Mouse (Mus musculus) adrenal gland, postnatal 25 days (tissue): ENCODE data around the gene Mfsd4b1. TPM values are rescaled to one million over a fixed set of nuclear protein-coding genes. Genes with fewer than 3 reads are reported as not detected.

Experiments used
- DNase-seq: peaks from one replicate; pipeline ENCODE4 v3.0.0; 2021; ENCODE audit warnings: mixed read lengths
- long read RNA-seq: library from polyadenylated mRNA; stranded (forward); transcript quantifications from one replicate; pipeline ENCODE4 v2.0.0, GENCODE M21; 2021
- total RNA-seq: library from RNA; stranded (reverse); gene quantifications from 2 replicates; pipeline ENCODE4 v1.2.3, GENCODE M21; 2021

Gene Mfsd4b1
- total RNA-seq = 2.8 TPM in 2 replicates
- long read RNA-seq, transcript Mfsd4b1-201 (4 exons, 2,677 nt) = major isoform, 37 of 45 reads
- long read RNA-seq, partial matches to known transcripts = 1 of 45 reads
- long read RNA-seq, other reads (novel, unspliced or antisense) = 7 of 45 reads

DNA sequence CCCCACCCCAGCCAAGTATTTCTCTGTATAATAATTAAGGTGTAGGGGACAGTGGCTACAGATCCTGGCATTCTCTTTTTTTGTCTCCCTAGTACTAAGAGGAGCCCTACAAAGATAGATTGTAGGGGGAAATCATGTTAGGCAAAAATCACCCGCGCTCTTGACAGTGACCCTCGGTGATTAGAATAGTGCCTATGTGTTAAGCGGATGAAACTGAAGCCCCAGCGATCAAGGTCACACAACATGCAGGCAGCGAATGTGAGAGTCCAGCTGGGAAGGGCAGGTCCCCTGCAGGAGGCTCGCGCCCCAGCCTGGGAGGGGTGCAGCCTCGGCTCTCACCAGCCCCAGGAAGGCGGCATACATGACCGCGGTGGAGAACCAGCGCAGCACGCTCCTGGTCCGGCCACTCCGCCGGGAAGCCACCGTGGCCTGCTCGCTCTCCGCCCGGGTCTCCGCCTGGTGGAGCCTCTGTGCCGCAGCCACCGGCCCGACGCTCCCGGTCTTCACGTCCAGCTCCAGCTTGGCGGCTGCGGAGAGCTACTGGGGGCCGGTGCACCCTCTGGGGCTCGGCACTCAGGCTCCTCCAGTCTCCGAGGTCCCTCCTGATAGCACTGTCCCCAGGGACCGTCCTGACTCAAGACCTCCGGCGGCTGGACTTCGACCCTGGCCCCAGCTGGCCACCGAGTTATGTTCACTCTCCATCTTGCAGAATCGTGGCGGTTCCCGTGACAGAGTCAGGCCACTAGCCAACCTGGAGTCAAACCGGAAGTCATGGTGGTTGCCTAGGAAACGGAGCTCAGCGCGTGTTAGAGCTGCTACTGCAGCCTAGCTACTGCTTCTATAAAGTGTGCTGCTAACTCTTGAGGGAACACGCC is at the start of gene Mfsd4b1:
Gene Mfsd4b1, minus strand, starts transcription at position 715 of the 875 bp plus-strand sequence.
- DNase-seq = peak; percentile 79

GRCm38 (mm10) chr10:40073608-40074007 is 48.5 kb upstream of the Mfsd4b1 start:
- no peak for DNase-seq

DNA sequence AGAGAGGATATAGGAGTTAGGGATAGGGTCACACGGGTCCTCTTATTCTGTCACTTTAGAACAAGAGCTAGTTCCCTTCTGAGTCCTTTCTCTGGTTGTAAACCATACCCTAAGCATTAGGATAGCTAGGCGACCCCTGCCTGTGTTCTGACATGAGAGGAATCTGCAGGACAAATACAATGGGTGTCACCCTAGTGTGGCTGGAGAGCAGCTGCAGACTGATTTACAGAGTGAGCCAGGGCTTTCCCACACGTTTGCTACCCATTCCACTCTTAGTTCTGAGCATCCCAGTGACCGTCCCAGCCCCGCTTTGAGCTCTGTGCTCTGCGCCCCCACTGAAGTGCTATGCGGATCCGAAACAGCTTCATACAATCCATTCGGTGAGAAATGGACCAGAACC is 45.6 kb upstream of the Mfsd4b1 start:
- DNase-seq = no peak

GRCm38 (mm10) chr10:40069270-40069669 is 44.2 kb upstream of the Mfsd4b1 start:
- no peak for DNase-seq

DNA sequence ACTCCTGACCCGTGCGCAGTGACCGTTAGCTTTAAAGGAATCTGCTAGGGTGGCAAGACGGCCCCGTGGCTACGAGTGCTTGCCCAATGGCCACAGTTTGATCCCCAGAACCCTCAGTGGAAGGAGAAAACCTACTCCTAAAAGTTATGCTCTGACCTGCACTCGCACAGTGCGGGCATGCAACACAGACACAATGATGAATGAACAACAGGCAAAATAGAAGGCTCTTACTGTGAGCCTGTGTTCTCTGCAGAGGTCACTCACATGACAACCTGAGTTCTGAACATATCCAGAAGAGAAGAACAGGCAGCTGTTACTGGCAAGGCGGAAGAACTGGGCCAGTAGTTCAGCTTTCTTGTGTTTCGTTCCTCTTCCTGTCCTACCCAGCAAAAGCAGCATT is 43.5 kb upstream of the Mfsd4b1 start:
- no peak for DNase-seq

- DNase-seq = no peak
Measured at GRCm38 (mm10) chr10:40067529-40067928, 42.5 kb upstream of the Mfsd4b1 start.

DNA sequence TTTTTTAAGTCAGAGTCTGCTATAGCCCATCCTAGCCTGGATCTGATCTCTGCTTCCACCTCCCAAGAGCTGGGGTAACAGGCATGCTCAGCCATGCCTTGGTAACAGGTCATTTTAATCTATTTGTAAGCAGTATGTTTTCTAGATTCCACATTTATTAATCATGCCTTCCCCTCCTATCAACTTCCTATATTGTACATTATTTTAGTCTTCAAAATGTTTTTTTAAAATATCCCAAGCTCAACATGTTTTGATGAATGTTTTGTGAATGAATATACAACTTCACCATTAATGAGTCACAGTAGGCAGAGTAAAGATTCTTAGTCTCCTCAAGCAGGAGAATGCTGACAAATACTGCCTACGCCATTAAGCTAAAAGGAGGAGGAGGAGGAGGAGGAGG is 42.0 kb upstream of the Mfsd4b1 start:
- no peak for DNase-seq

DNA sequence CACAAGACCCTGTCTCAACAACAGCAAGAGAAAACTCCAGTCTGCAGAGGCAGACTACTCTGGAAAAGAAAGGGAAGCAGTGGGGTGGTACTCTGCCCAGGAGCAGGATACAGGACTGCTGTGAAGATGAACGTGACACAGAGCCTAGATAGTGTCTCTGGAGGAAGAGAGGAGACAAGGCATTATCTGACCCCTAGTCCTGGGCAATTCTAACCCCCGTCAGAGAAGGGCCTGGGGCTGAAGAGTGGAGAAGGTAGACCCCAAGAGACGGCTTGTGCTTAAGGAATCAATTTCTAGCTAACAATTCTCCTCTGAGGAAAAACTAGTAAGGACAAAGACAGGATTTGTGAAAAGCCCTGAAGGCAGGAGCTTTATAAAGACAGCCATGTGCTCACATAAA is 40.3 kb upstream of the Mfsd4b1 start:
- DNase-seq = no peak

GRCm38 (mm10) chr10:40063291-40063890 is 38.3 kb upstream of the Mfsd4b1 start:
- DNase-seq = peak; percentile 32

DNA sequence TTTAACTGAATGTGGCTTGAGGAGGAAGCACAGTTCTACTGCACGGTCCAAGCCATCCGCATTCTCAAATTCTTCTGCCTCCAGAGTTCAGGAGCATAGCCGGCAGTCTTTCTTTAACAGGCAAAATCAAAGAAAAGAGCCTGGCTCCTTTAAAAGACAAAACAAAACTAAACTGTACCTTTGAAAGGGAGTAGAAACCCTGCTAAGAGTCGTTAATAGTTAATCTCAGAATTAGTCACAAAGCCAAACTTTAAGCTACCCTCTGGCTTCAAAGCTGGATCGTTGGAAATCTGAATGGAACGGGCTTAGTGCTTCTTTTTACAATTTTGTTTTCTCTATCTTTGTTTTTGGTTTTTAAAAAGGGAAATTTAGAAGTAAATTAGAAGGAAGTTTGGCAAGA is 37.7 kb upstream of the Mfsd4b1 start:
- DNase-seq = no peak

DNA sequence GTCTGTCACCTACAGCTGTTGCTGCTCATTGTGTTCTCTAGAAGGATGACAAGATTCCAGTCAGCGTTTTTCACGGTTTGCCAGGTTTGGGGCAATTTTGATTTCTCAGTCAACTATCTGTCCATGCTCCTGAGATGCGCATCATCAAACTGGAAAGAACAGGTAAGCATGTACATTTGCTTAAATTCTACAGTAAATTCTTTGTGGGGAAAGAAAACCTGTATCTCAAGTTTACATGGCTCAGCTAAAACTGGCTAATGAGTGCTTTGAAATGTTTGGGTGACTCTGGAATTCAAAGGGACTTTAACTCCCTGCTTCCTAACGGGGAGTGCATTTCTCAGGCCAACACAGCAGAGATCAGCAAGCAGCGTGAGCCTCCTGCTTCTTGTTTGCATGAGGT is 36.9 kb upstream of the Mfsd4b1 start:
- no peak for DNase-seq

GRCm38 (mm10) chr10:40058786-40059120 is 33.7 kb upstream of the Mfsd4b1 start:
- DNase-seq = no peak

- DNase-seq = no peak
Measured at GRCm38 (mm10) chr10:40058062-40058785, 33.2 kb upstream of the Mfsd4b1 start.

- DNase-seq = no peak
Measured at GRCm38 (mm10) chr10:40057615-40058014, 32.5 kb upstream of the Mfsd4b1 start.

- DNase-seq = no peak
Measured at GRCm38 (mm10) chr10:40054455-40054854, 29.4 kb upstream of the Mfsd4b1 start.

DNA sequence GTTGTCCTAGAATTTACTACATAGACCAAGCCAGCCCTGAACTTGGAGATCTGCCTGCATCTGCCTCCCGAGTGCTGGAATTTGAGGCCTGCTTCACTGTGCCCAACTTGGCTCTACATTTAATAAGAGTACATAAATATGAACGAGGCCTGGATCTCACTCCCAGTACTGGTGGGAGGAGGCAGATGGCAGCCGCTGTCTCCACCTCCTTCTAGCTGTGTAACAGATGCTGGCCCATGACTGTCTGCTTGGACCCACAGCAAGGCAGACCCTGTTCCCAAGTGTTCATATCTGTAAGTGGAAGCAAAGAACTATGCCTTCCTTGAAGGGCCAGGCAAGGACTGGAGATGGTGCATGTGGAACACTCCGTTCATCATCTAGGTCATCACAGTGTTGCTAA is 28.8 kb upstream of the Mfsd4b1 start:
- DNase-seq = no peak

GRCm38 (mm10) chr10:40053257-40053895 is 28.3 kb upstream of the Mfsd4b1 start:
- no peak for DNase-seq

DNA sequence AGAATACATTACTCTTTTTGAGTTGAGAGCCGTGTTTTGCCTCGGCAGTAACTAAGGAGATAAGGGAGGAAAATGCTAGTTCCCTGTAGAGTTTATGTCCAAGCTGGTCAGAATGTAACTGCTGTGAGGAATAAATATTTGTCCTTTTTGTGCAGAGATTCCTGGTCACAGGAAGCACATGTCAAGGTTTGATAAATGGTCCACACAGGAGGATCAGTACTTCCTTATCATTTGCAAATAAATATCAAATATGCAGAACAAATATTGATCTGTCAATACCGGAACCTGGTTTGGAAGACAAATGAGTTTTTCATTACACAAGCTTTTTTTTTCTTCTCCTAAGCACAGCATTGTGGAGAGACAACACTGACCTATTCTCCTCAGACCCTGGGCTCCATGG is 26.9 kb upstream of the Mfsd4b1 start:
- no peak for DNase-seq

DNA sequence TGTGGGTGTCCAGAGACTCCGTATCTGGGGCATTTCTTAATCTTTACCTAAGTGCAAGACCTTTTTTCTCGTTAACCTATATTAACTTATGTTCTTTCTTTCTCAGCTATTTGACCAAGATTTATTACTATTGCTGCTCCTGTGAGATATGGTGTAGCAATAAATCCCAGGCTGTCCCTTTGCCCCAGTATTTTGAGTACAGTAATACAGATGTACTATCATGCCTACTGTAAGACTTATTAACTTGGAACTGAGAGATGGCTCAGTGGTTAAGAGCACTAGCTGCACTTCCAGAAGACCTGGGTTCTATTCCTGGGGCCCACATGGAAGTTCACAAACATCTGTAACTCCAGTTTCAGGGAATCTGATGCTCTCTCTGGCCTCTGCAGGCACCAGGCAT is 25.7 kb upstream of the Mfsd4b1 start:
- no peak for DNase-seq

DNA sequence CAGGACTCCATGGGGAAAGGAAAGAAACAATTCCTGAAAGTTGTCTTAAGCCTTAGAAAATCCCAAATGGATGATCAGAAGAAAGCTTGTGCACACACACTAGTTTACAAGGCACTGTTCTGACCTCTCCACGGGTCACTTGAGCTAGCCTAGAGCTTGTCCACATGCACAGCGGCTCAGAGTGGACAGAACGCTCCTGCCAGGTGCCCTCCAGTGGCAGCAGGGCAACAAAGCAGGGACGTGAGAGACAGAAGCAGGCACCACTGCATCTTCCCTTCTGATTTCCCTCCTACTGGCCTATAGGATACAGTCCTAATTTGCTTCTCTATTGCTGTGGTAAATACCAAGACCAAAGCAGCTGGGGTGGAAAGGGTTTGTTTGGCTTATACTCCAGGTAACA is 16.3 kb upstream of the Mfsd4b1 start:
- DNase-seq = peak; percentile 22

GRCm38 (mm10) chr10:40036686-40037560 is 11.9 kb upstream of the Mfsd4b1 start:
- DNase-seq = no peak

DNA sequence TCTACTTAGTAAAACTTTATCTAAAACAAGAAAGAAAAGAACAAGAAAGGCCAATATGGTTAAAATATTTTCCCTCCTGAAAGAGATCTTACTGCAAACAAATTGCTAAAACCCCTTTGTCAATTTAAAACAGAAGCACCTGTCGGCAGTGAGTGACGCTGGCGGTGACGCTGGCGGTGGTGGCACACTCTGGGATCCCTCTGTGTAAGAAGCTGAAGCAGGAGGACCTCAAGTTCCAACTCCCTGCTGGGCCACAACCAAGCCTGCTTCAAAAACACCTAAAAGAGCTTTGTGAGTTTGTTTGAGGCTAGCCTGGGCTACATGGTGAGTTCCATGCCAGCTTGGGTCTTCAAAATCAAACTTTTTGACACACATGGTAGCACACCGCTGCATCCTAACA is 9.9 kb upstream of the Mfsd4b1 start:
- DNase-seq = no peak
